Mouse (Mus musculus) naive thymus-derived CD4-positive, alpha-beta T cell, adult 2 months (primary cell): ENCODE measurements around the gene Apoa4.

Experiments
- DNase-seq: peaks from one replicate; pipeline ENCODE4 v3.0.0-alpha.2; 2011; ENCODE audit warnings: low read depth

The Apoa4 gene

DNA sequence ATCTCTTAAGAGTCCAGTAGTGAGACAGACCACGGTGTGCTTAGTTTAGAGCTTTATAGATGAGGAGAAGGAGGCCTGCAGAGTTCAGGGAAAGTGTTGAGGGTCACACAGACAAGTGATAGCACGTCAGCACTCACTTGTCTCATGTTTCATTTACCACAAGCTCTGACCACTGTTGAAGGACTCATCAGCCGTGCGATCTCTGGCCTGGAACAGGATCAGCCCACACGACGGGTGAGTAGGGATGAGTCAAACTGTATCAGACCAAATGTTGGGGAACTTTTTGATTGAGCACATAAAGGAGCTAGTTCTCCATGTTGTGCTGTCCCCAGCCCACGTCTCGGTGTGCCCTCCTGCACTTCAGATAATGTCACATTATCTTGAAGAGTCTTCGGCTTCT, 34.0 kb downstream of the Apoa4 start:
- no peak for DNase-seq

DNA sequence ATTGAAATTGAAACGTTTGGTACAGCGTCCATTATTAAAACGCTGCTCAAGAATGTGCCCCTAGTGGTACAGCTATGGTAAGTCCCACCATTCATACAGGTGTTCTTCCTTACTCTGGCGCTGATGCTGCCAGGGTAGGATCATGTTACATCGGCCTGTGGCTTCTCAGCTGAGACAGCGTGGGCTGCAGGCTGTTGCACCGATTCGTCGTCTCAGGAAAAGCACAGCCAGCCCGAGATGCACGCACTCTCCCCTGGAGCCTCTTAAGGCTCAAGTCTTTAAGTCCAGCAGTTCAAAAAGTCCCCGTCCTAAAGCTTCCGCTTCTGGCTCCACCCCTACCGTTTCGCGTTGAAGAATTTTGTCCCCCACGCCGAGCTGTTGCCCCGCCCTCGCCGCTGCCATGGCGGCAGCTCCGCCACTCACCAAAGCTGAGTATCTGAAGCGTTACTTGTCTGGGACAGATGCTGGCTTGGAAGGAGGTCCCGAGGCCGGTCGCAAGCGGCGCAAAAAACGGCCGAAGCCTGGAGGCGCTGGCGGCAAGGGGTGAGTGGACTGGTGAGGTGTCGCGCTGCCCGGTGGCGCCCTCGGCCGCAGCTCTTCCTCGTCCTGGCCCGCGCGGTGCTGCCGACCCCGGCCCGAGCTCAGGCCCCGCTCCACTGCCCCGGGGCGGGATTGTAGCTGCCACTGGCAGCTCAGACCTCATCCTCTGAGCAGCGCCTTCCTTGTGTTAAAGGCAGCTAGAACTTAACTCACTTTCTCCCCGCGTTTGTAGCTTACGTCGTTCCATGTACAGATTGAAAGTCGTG, 42.3 kb downstream of the Apoa4 start, which contains the start of gene Bud13:
Gene Bud13 (plus strand): TSS at position 378 of the 806 bp plus-strand sequence.
- peak; percentile 96 for DNase-seq
